Mouse (Mus musculus) G1E (cell line): ENCODE results near the gene Icosl.

Source experiments
- CTCF ChIP-seq: IDR thresholded peaks from 2 replicates; pipeline ENCODE4 v1.5.1; 2012; ENCODE audit warnings: low read depth, low read length, inconsistent platforms, mixed read lengths
- GATA2 ChIP-seq: IDR thresholded peaks from 2 replicates; pipeline ENCODE4 v1.6.1; 2012; ENCODE audit warnings: low read depth, low read length, inconsistent platforms, borderline replicate concordance

DNA sequence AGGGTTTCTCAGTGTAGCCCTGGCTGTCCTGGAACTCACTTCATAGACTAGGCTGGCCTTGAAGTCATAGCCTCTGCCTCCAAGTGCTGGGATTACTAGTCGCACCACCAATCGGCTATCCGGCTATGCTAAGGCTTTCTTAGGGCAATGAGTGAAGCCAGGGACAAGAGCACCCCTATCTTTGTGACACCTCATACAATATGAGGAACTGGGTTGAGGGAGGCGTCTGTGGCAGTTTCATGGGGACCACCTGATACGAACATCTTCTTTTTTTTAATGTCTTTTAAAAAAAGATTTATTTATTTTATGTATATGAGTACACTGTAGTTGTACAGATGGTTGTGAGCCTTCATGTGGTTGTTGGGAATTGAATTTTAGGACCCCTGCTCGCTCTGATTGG, 16.6 kb downstream of the Icosl start:
- TF ChIP-seq GATA2 (no peak), CTCF (no peak)
